Mouse (Mus musculus) thymus, adult 2 months (tissue): Measurements from ENCODE around the gene Rap2b.

Experiments used
- CTCF ChIP-seq: fragments of 200-500 bp; IDR thresholded peaks from 2 replicates; pipeline ENCODE4 v1.5.1; 2012; ENCODE audit warnings: mild to moderate bottlenecking, control low read depth, low read length, moderate library complexity, borderline replicate concordance; ENCODE audit not compliant: control insufficient read depth, poor library complexity, insufficient read depth; ENCODE audit errors: extremely low read depth
- POLR2A ChIP-seq: fragments of 200-500 bp; IDR thresholded peaks from 2 replicates; pipeline ENCODE4 v1.6.1; 2012; ENCODE audit warnings: mild to moderate bottlenecking, low read length, control low read depth, moderate library complexity; ENCODE audit not compliant: control insufficient read depth, poor library complexity, insufficient read depth; ENCODE audit errors: extremely low read depth

- TF ChIP-seq POLR2A (no peak), CTCF (no peak)
These were observed 21.1 kb upstream of the Rap2b start for GRCm38 (mm10) chr3:61340321-61340720.
